Mouse (Mus musculus): ENCODE measurements around the gene Zfp579.
"Not testable (repeated sequence)": the region's sequence is repeated elsewhere in the genome, so short reads cannot be mapped to it uniquely, and the experiment has no call there.

Gene Zfp579

GRCm38 (mm10) chr7:5015118-5016001, 19.4 kb upstream of the Zfp579 start, which contains the start of gene Gm44973:
TSS of gene Gm44973 (plus strand) at chr7:5015496.
- peak; percentile 84 for DNase-seq (ENCODE audit: low spot score)

GRCm38 (mm10) chr7:5014251-5015117, 18.5 kb upstream of the Zfp579 start, which contains the start of the genes Zfp524 and Fiz1:
TSS of gene Zfp524 (plus strand) at chr7:5014415.
TSS of gene Fiz1 (minus strand) at chr7:5014697.
- peak; percentile 88 for DNase-seq (ENCODE audit: low spot score)

GRCm38 (mm10) chr7:5012681-5013513, 16.9 kb upstream of the Zfp579 start:
- no peak for DNase-seq (ENCODE audit: low spot score)

- DNase-seq (ENCODE audit: low spot score), result no peak
Observed at GRCm38 (mm10) chr7:5008229-5008628, 12.3 kb upstream of the Zfp579 start.

GRCm38 (mm10) chr7:5002876-5003275, 6.9 kb upstream of the Zfp579 start:
- DNase-seq (ENCODE audit: low spot score), result not testable (repeated sequence)

GRCm38 (mm10) chr7:4999876-5000275, 3.9 kb upstream of the Zfp579 start:
- no peak for DNase-seq (ENCODE audit: low spot score)

GRCm38 (mm10) chr7:4996934-4997333, 976 bp upstream of the Zfp579 start:
- no peak for DNase-seq (ENCODE audit: low spot score)

GRCm38 (mm10) chr7:4995268-4996002, 523 bp downstream of the Zfp579 start:
- no peak for DNase-seq (ENCODE audit: low spot score)

- DNase-seq (ENCODE audit: low spot score), result no peak
Observed at GRCm38 (mm10) chr7:4993999-4994788, 1.8 kb downstream of the Zfp579 start.

- no peak for DNase-seq (ENCODE audit: low spot score)
Observed at GRCm38 (mm10) chr7:4993347-4993998, 2.5 kb downstream of the Zfp579 start.

- DNase-seq (ENCODE audit: low spot score), result no peak
Observed at GRCm38 (mm10) chr7:4988250-4988649, 7.7 kb downstream of the Zfp579 start.

GRCm38 (mm10) chr7:4976832-4977231, 19.1 kb downstream of the Zfp579 start:
- no peak for DNase-seq (ENCODE audit: low spot score)

GRCm38 (mm10) chr7:4975455-4975854, 20.5 kb downstream of the Zfp579 start:
- no peak for DNase-seq (ENCODE audit: low spot score)

- DNase-seq (ENCODE audit: low spot score), result no peak
Observed at GRCm38 (mm10) chr7:4972321-4973047, 23.5 kb downstream of the Zfp579 start.

GRCm38 (mm10) chr7:4971710-4972109, 24.2 kb downstream of the Zfp579 start:
- no peak for DNase-seq (ENCODE audit: low spot score)

GRCm38 (mm10) chr7:4971068-4971467, 24.9 kb downstream of the Zfp579 start, which contains the start of gene Sbk3:
TSS of gene Sbk3 (minus strand) at chr7:4971168.
- DNase-seq (ENCODE audit: low spot score), result no peak

GRCm38 (mm10) chr7:4964988-4965387, 31.0 kb downstream of the Zfp579 start:
- no peak for DNase-seq (ENCODE audit: low spot score)

- DNase-seq (ENCODE audit: low spot score), result peak; percentile 43
Observed at GRCm38 (mm10) chr7:4964272-4964671, 31.7 kb downstream of the Zfp579 start, which contains the start of gene Sbk2. TSS of gene Sbk2 (minus strand) at chr7:4964406.

- DNase-seq (ENCODE audit: low spot score), result no peak
Observed at GRCm38 (mm10) chr7:4963527-4963926, 32.4 kb downstream of the Zfp579 start.
